Mouse (Mus musculus) spleen, adult 2 months (tissue): ENCODE results near the gene Hivep3.

Source experiments
- CTCF ChIP-seq: fragments of 200-500 bp; IDR thresholded peaks from 2 replicates; pipeline ENCODE4 v1.5.1; 2011; ENCODE audit warnings: mild to moderate bottlenecking, inconsistent platforms; ENCODE audit not compliant: insufficient read depth, insufficient read length, insufficient replicate concordance; ENCODE audit errors: extremely low read depth
- POLR2A ChIP-seq: fragments of 200-500 bp; IDR thresholded peaks from 2 replicates; pipeline ENCODE4 v1.6.1; 2011; ENCODE audit warnings: low read depth, low read length, inconsistent platforms

- TF ChIP-seq CTCF (peak; percentile 33; the same call in 1 of the 2 replicates), POLR2A (no peak)
These were observed 415.5 kb downstream of the Hivep3 start for GRCm38 (mm10) chr4:120149142-120149524.
